Mouse (Mus musculus) retina, adult 2 months (tissue): ENCODE data around the gene Gm10260.

Experiments used
- DNase-seq: peaks from one replicate; pipeline ENCODE4 v3.0.0-alpha.2; 2012; ENCODE audit warnings: low read depth, low spot score

The Gm10260 gene

DNA sequence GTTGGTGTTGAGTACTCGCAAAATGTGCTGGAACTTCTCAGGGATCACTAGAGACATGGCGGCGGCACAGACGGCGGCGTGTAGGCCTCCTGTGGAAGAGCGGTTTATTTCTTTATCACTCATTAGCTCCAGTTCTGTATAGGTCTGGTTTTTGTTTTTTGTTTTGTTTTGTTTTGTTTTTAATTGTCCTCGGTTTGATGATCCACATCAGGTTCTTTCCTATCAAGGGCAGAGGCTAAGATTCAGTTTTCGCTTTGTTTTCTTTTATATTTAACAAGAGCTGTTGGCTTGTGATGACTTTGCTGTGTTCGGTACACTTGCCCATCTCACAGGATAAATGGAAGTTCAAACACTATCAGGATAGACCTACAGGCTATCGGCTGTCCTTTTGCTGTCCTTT, at the start of gene Gm10260:
Gene Gm10260, minus strand, starts transcription at position 101 of the 400 bp plus-strand sequence.
- no peak for DNase-seq

DNA sequence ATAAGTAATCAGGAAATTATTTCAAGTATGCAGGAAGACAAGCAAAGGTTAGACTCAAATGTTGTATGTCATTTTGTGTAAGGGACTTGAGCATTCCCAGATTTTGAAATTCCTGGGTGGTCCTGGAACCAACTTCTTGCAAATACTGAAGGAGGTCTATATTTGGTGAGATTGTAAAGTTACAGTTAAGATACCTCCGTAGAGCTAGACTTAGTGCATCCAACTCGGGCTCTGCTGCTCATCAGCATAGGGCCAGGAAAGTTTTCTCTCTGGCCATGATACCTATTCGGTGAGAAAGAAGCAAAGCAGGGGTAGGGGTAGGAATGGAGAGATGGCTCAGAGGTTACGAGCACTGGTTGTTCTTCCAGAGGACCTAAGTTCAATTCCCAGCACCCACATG, 49.4 kb upstream of the Gm10260 start:
- DNase-seq: no peak

DNA sequence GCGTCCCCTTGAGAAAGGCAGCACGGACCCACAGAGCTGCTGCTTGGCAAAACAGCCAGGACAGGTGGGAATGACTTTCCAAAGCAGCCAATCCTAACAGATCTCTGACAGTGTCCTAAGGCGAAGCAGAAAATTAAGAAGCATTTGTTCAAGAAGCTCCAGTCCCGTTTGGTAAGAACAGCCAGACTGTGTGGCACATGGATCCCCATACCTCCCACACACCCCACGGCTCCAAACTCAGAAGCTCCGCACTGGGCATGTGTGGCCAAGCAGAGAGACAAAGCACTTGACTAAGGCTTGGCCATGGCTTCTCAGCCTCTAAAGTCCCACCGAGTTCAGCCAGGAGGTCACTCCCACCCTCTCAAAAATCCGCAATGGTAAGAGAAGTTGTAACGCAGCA, 45.5 kb upstream of the Gm10260 start:
- no peak for DNase-seq

DNA sequence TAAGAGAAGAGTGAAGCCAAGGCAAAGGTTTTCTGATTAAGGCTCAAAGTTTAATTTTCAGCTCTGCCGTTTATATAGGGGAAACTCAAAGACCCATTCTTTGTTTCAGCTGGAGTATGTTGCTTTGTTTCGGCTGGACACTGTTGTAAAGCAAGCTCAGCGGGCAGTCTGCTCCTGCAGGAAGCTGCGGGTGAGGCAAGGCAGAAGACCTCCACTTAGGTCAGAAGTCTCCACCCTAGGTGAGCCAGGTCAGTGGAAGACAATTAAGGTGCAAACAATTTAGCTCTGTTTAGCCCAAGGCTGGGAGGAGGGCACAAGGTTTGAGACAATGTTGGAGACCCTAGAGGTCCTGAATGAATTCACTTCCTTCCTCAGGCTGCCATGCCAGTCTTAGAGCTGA, 42.0 kb upstream of the Gm10260 start:
- no peak for DNase-seq

GRCm38 (mm10) chr13:97797462-97797861, 37.0 kb upstream of the Gm10260 start:
- no peak for DNase-seq

- no peak for DNase-seq
Observed at GRCm38 (mm10) chr13:97794780-97795179, 34.3 kb upstream of the Gm10260 start.

DNA sequence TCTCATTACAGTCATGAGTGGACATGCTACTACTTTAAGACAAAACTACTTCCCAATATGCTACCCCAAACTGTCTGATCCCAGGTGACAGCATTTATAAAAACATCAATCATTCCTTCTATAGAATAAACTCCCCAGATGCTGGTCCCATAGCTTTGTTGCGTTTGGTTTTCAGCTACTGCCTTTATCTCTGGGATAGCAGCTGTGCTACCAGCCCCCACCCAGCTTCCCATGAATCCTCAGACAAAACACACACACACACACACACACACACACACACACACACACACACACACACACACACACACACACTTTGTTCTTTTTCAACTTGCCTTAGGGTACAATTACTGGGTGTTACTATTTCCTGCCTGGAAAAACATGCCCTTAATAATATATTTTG, 33.5 kb upstream of the Gm10260 start:
- no peak for DNase-seq

GRCm38 (mm10) chr13:97791664-97792063, 31.2 kb upstream of the Gm10260 start:
- DNase-seq: no peak

DNA sequence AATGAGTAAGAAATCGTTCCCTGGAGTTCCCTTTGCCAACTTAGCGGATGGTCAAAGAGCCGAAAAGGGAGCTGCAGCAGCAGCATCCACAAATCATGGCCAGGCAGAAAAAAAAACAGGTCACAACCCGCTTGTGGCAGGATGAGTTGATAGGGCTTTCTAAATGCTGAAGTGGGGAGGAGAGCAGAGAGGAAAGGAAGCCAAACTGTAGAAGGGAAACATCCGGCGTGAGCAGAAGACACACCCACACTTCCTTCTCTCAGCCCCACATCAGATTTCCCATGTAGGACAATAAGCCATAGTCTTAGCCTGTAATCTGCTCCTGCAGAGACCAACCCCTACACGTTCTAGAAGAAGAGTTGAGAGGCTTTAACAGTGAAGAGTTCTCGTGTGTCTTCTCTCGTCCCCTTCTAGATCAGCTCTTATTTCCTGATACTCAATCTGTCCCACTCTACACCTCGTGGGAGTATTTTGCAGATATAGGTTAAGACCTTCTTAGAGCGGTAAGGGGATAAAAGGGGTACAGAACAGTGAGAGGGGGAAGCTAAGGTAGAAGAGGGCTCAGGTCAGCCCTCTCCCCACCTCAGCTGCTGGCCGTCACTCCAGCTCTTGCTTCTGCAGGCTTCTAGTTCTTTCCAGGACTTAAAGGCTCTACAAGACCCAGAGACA, 29.5 kb upstream of the Gm10260 start:
- peak; percentile 72 for DNase-seq

- no peak for DNase-seq
Observed at GRCm38 (mm10) chr13:97785167-97785835, 24.9 kb upstream of the Gm10260 start.

DNA sequence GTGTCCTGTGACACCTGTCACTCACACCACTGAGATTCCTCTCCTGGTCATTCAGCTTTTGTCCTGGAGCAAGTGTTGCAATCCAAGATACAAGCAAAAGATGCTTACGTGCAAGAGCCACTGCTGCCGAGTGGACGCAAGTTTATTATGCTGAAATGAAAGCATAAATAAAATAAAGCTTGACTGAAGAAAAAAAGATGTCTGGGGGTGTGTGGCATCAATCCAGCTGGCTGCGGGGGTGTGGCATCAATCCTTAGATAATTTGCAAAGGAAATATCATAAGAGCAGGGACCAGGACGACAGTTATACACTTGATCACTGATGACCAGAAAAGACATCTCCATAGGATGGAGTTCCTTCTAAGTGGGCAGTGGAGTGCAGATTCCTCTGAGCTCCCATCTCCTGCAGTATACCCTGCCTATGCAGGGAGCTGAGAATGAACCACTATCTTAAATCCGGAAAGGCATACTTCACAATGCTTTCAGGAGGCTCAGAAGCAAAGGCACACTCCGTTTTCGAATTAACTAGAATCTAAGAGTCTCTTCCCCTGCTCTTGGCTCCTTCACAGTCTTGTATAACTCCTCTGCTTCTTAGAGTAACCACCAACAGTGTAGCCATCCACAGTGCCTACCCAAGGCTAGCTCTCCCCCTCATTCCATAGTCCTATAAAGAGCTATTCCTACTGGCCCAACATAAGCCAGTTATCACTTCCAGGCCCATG, 23.2 kb upstream of the Gm10260 start:
- DNase-seq: no peak

DNA sequence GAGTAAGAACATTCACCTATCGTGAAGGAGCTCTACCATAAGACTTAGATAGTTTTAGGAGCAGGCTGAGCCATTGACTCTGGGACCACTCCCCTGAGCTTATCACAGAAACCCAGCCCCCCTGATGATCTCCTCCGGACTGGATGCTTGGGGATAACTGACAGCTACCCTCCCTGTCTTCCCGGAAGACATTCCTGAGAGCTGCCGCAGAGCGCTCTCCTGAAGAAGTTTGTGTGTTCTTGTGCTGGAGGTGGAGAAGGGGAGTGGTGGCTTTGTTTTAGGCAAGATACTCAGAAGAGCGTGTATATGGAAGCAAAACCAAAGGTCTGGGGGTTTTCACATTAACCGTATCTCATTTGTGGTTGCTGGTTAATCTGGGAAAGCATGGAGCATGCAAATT, 21.6 kb upstream of the Gm10260 start:
- DNase-seq: no peak

GRCm38 (mm10) chr13:97781637-97782036, 21.2 kb upstream of the Gm10260 start:
- no peak for DNase-seq

- no peak for DNase-seq
Observed at GRCm38 (mm10) chr13:97780556-97780955, 20.1 kb upstream of the Gm10260 start.

- no peak for DNase-seq
Observed at GRCm38 (mm10) chr13:97779657-97780445, 19.4 kb upstream of the Gm10260 start.

- no peak for DNase-seq
Observed at GRCm38 (mm10) chr13:97778698-97779194, 18.3 kb upstream of the Gm10260 start.

GRCm38 (mm10) chr13:97777667-97778066, 17.2 kb upstream of the Gm10260 start:
- DNase-seq: no peak

- no peak for DNase-seq
Observed at GRCm38 (mm10) chr13:97776702-97777101, 16.3 kb upstream of the Gm10260 start.

- DNase-seq: no peak
Observed at GRCm38 (mm10) chr13:97775907-97776306, 15.5 kb upstream of the Gm10260 start.

- DNase-seq: no peak
Observed at GRCm38 (mm10) chr13:97774740-97775425, 14.5 kb upstream of the Gm10260 start.

GRCm38 (mm10) chr13:97769205-97769604, 8.8 kb upstream of the Gm10260 start:
- DNase-seq: no peak
